Mouse (Mus musculus) layer of hippocampus, postnatal 36 days (tissue): Measurements from ENCODE around the gene Tspan5. TPM values are rescaled to one million over a fixed set of nuclear protein-coding genes. Genes with fewer than 3 reads are reported as not detected.

Experiments
- DNase-seq, 2 experiments: peaks; one replicate each; pipeline ENCODE4 v3.0.0; 2022
- total RNA-seq, 2 experiments: library from RNA; stranded (reverse); gene quantifications; 2 replicates each; pipeline ENCODE4 v1.2.3; 2021

Tspan5 gene
- total RNA-seq, 2 experiments from 2014 or later: 208 to 210 TPM

GRCm38 (mm10) chr3:138809509-138809908, 67.5 kb downstream of the Tspan5 start:
- DNase-seq: no peak

- DNase-seq: no peak
These were observed 70.6 kb downstream of the Tspan5 start for GRCm38 (mm10) chr3:138812565-138812964.

- no peak for DNase-seq
These were observed 71.3 kb downstream of the Tspan5 start for GRCm38 (mm10) chr3:138813139-138813810.

GRCm38 (mm10) chr3:138814457-138814856, 72.5 kb downstream of the Tspan5 start:
- DNase-seq: no peak

GRCm38 (mm10) chr3:138815127-138815837, 73.3 kb downstream of the Tspan5 start:
- DNase-seq: no peak

- no peak for DNase-seq
These were observed 75.1 kb downstream of the Tspan5 start for GRCm38 (mm10) chr3:138816888-138817656.

GRCm38 (mm10) chr3:138819862-138820261, 77.9 kb downstream of the Tspan5 start:
- DNase-seq: no peak

GRCm38 (mm10) chr3:138820296-138820695, 78.3 kb downstream of the Tspan5 start:
- DNase-seq: no peak

GRCm38 (mm10) chr3:138821886-138822445, 80.0 kb downstream of the Tspan5 start:
- no peak for DNase-seq

- no peak for DNase-seq
These were observed 81.9 kb downstream of the Tspan5 start for GRCm38 (mm10) chr3:138823857-138824256.

GRCm38 (mm10) chr3:138825296-138825695, 83.3 kb downstream of the Tspan5 start:
- DNase-seq: no peak

- no peak for DNase-seq
These were observed 84.3 kb downstream of the Tspan5 start for GRCm38 (mm10) chr3:138826243-138826800.

GRCm38 (mm10) chr3:138832827-138833517, 91.0 kb downstream of the Tspan5 start:
- DNase-seq: no peak

- no peak for DNase-seq
These were observed 92.2 kb downstream of the Tspan5 start for GRCm38 (mm10) chr3:138834174-138834573.

GRCm38 (mm10) chr3:138836937-138837336, 94.9 kb downstream of the Tspan5 start:
- DNase-seq: no peak

- no peak for DNase-seq
These were observed 95.7 kb downstream of the Tspan5 start for GRCm38 (mm10) chr3:138837651-138838050.

- no peak for DNase-seq
These were observed 97.7 kb downstream of the Tspan5 start for GRCm38 (mm10) chr3:138839656-138840055.

GRCm38 (mm10) chr3:138841288-138841687, 99.3 kb downstream of the Tspan5 start:
- DNase-seq: no peak

- DNase-seq: no peak
These were observed 101.2 kb downstream of the Tspan5 start for GRCm38 (mm10) chr3:138843180-138843579.

GRCm38 (mm10) chr3:138843641-138844040, 101.6 kb downstream of the Tspan5 start:
- DNase-seq: no peak

GRCm38 (mm10) chr3:138845820-138846219, 103.8 kb downstream of the Tspan5 start:
- DNase-seq: no peak

GRCm38 (mm10) chr3:138847809-138848208, 105.8 kb downstream of the Tspan5 start:
- no peak for DNase-seq
